Mouse (Mus musculus) G1E (cell line): ENCODE data around the gene Acer1.

ENCODE experiments used
- CTCF ChIP-seq: IDR thresholded peaks from 2 replicates; pipeline ENCODE4 v1.5.1; 2012; ENCODE audit warnings: low read depth, low read length, inconsistent platforms, mixed read lengths
- GATA1 ChIP-seq: IDR thresholded peaks from 2 replicates; pipeline ENCODE4 v1.6.1; 2012; ENCODE audit warnings: borderline replicate concordance, low read length, inconsistent platforms, mixed read lengths

DNA sequence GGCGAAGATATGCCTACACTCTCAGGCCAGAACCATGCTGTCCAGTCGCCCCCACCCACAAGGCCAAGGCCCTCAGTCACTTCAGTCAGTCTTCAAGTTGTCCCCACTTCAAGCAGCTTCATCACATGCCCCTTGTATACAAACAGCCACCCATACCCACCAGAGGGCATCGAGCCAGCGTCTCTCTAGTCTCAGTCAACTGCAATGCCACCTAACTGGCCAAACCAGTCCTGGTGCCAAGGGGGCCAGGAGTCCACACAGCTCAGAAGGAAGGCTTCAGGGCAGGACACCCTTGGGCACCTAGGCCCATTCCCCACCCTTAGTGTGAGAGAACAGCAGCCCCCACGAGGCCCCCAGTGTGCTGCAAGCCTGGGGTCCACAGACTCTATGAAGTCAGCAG is 74.8 kb downstream of the Acer1 start:
- TF ChIP-seq CTCF (no peak), GATA1 (no peak)
